Mouse (Mus musculus) CD8-positive naive resting alpha-beta T cell, adult 57 days (primary cell): ENCODE measurements around the gene Zfp786. TPM values are rescaled to one million over a fixed set of nuclear protein-coding genes. Genes with fewer than 3 reads are reported as not detected.

Experiments used
- total RNA-seq: library from RNA; stranded (reverse); gene quantifications from one replicate; pipeline ENCODE4 v1.2.4, GENCODE M21; 2023

Zfp786 gene
- 0.15 TPM for total RNA-seq

DNA sequence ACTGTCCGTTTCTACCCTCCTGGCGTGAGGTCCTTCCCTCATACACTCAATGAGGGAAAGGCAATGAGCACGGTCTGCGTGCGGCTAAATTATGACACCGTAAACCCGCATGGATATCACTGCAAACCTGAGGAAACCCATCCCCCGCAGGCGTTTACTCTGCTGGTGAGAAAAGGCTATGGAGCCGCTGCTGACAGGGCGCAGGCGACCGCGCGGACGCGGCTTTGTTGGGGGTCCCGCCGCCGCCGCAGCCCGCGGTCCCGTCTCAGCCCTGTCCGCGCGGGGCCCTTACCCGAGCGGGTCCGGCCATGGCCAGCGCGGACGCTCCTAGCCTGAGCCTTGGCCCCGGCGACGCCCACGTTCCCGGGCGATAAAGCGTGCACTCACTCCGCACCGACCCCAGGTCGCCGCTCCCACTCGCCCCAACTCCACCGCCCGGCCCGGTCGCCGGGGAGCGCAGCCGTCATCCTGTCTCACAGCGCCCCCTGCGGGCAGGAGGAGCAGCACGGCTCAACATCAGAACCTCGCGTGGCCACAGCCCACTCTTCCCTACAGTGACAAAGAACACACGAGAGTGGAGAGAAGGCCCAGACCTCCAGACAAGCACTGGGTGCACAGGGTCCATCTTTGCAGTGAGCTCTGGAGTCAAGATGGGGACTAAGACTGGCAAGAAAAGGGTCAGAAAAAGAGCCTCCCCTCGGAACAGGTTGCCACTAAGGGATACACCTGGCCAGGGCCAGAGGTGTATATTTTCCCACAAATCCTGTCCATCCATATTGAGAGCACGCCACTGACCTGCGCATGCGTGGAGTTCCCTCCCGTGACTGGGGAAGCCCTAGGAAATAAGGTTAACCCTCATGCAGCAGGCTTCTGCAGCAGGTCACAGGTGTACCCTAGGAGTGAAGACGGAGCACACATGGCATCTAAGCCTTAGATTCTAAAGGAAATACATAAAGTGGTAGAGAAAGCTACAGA is at the start of gene Zfp786:
Gene Zfp786 (minus strand): TSS at position 764 of the 975 bp plus-strand sequence.

DNA sequence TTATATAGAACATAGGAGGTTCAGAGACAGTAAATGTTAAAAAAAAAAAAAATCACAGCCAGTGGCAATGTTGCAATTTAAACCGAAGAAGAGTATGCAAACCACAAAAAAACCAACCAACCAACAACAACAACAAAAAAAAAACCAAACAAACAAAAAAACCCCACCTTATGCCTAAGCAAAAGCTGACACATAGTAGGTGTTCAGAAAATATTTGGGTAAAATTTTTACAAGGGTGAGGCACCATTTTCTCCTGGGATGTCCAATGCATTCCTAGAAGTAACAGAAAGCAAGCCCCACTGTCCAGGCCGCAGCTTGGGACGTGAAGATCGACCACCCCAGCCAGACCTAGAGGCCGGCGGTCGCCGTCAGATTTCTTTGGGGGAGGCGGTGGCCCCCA is 46.4 kb upstream of the Zfp786 start, which contains the start of gene Zfp282:
Gene Zfp282 (plus strand): TSS at position 147 of the 400 bp plus-strand sequence.

GRCm38 (mm10) chr6:47835482-47835983 is 4.9 kb upstream of the Zfp786 start, which contains the start of gene Zfp398:
Gene Zfp398 (plus strand): TSS chr6:47835661.

DNA sequence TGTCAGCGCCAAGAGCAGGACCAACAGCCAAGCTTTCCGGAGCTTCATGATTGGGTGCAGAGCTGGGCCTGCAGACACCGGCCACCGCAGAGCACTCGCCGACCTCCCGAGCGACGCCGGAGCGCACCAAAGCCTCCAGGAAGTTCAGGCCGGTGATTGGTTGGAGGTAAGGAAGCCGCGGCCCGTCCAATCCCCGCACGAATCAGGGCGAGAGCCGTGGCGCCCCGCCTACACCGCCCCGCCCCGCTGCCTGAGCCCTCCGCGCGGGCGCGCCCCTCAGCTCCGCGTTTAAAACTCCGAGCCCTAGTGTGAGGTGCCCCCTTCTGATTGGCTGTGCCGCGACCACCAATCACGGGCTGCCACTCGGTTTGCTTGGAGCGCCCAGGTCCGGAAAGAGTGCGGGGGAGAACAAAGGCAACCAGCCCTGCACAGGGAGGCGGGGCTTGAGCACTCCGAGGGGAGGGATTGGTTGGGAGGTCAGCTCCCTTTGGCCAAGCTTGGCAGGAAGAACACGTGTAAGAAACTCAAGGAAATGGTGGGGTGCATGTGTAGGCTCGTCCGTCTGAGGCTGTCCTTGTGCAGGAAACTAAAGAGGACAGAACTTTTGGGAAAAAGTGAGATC is 17.3 kb downstream of the Zfp786 start, which contains the start of gene Pdia4:
Gene Pdia4 (minus strand): TSS at position 174 of the 622 bp plus-strand sequence.

Other genes starting within 250 kb of the Zfp786 start
- gene Ezh2, start 235.5 kb downstream of the Zfp786 start, total RNA-seq, result 16.8 TPM
- gene Pdia4, start 17.4 kb downstream of the Zfp786 start, total RNA-seq, result 73.9 TPM
- gene Zfp398, start 4.8 kb upstream of the Zfp786 start, total RNA-seq, result 31.9 TPM
- gene Zfp282, start 46.3 kb upstream of the Zfp786 start, total RNA-seq, result 13.1 TPM
- gene Zfp212, start 89.6 kb upstream of the Zfp786 start, total RNA-seq, result 47.2 TPM
- gene Zfp956, start 122.5 kb upstream of the Zfp786 start, total RNA-seq, result 27.6 TPM
- gene Zfp777, start 218.0 kb upstream of the Zfp786 start, total RNA-seq, result 59.7 TPM